Mouse (Mus musculus): ENCODE measurements around the gene Ugcg.

DNA sequence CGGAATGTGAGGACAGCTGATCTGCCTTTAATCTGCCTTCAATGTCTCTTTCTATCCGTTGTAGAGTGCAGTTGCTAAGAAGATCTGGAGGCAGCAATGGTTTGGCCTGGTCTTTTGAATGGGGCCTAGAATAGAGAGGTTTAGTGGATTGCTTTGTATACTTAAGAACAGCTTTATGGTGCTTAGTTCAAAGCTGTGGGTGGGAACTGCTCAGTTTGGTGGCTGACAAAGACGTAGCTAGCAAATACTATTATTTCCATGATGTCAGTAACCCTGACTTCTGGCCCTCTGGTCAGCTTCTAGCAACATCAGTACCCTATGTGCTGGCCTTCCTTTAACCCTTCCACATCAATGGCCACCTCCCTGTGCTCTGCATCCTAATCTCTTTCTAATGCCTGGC is 68.8 kb downstream of the Ugcg start:
- TF ChIP-seq POLR2A (IDR thresholded peaks at IDR 0.05; ENCODE audit: control insufficient read depth, extremely low read depth, insufficient read depth, low read length, poor library complexity) (no peak), CTCF (IDR thresholded peaks at IDR 0.05; ENCODE audit: borderline replicate concordance, control insufficient read depth, extremely low read depth, insufficient read depth, low read length, poor library complexity) (no peak)

All from thymus, adult 2 months (tissue).